Mouse (Mus musculus) testis, adult 2 months (tissue): ENCODE results near the gene Hoxb7. TPM values are rescaled to one million over a fixed set of nuclear protein-coding genes. Genes with fewer than 3 reads are reported as not detected.

ENCODE experiments used
- H3K27ac ChIP-seq: fragments of 200-500 bp; 2 replicates; pipeline ENCODE4 v1.5.1; 2012; ENCODE audit warnings: low read depth, low read length; ENCODE audit not compliant: control insufficient read depth, insufficient read depth
- H3K27me3 ChIP-seq: fragments of 200-500 bp; 2 replicates; pipeline ENCODE4 v1.6.1; 2012; ENCODE audit warnings: mild to moderate bottlenecking, low read length, moderate library complexity; ENCODE audit not compliant: control insufficient read depth, insufficient read depth
- H3K36me3 ChIP-seq: fragments of 200-500 bp; 2 replicates; pipeline ENCODE4 v1.6.1; 2012; ENCODE audit warnings: mild to moderate bottlenecking, low read length; ENCODE audit not compliant: control insufficient read depth, insufficient read depth
- H3K4me1 ChIP-seq: fragments of 200-500 bp; 2 replicates; pipeline ENCODE4 v1.6.1; 2012; ENCODE audit warnings: low read length; ENCODE audit not compliant: control insufficient read depth, insufficient read depth
- H3K4me3 ChIP-seq: fragments of 200-500 bp; 2 replicates; pipeline ENCODE4 v1.5.1; 2012; ENCODE audit warnings: low read depth, mild to moderate bottlenecking, low read length, moderate library complexity, mixed read lengths; ENCODE audit not compliant: control insufficient read depth
- CTCF ChIP-seq: fragments of 200-500 bp; IDR thresholded peaks from 2 replicates; pipeline ENCODE4 v1.5.1; 2012; ENCODE audit warnings: low read depth, mild to moderate bottlenecking, inconsistent platforms, low read length, moderate library complexity; ENCODE audit not compliant: control insufficient read depth, insufficient read depth, insufficient replicate concordance
- POLR2A ChIP-seq: fragments of 200-500 bp; IDR thresholded peaks from 2 replicates; pipeline ENCODE4 v1.6.1; 2012; ENCODE audit warnings: low read depth, mild to moderate bottlenecking, inconsistent platforms, low read length, moderate library complexity; ENCODE audit not compliant: control insufficient read depth
- polyA plus RNA-seq: library from polyadenylated mRNA; depleted of rRNA; stranded (reverse); fragments of >200 nt; gene quantifications from 2 replicates; pipeline ENCODE4 v1.2.3, GENCODE M21; 2012

The Hoxb7 gene
- polyA plus RNA-seq, 1 experiment = not detected

- Histone ChIP-seq H3K4me3 (no peak overlapping the region), H3K27ac (no peak overlapping the region), H3K27me3 (peaks cover 16% of the 10 kb centered on the region), H3K36me3 (no peaks in the 10 kb centered on the region), H3K4me1 (peaks cover 28% of the 10 kb centered on the region)
- TF ChIP-seq CTCF (no peak), POLR2A (no peak)
Observed at GRCm38 (mm10) chr11:96306183-96306907, 19.9 kb downstream of the Hoxb7 start.

GRCm38 (mm10) chr11:96306908-96307269 lies 20.5 kb downstream of the Hoxb7 start:
- TF ChIP-seq CTCF = no peak
- no peak overlapping the region for H3K27ac ChIP-seq
- H3K27me3 ChIP-seq = peaks cover 16% of the 10 kb centered on the region
- no peak overlapping the region for H3K4me3 ChIP-seq
- H3K4me1 ChIP-seq = peaks cover 28% of the 10 kb centered on the region
- H3K36me3 ChIP-seq = no peaks in the 10 kb centered on the region

GRCm38 (mm10) chr11:96308763-96309162 lies 22.3 kb downstream of the Hoxb7 start:
- Histone ChIP-seq H3K4me1 (peaks cover 23% of the 10 kb centered on the region), H3K27ac (peak overlapping the region; percentile 34; the same call in 1 of the 2 replicates), H3K4me3 (no peak overlapping the region), H3K36me3 (no peaks in the 10 kb centered on the region), H3K27me3 (peaks cover 12% of the 10 kb centered on the region)
- TF ChIP-seq POLR2A (no peak), CTCF (no peak)

- TF ChIP-seq POLR2A (no peak), CTCF (no peak)
- H3K27ac ChIP-seq = peak overlapping the region; percentile 65
- peaks cover 20% of the 10 kb centered on the region for H3K4me1 ChIP-seq
- H3K36me3 ChIP-seq = no peaks in the 10 kb centered on the region
- peaks cover 13% of the 10 kb centered on the region for H3K27me3 ChIP-seq
- no peak overlapping the region for H3K4me3 ChIP-seq
Observed at GRCm38 (mm10) chr11:96309288-96309687, 22.9 kb downstream of the Hoxb7 start.

- Histone ChIP-seq H3K27ac (no peak overlapping the region), H3K4me1 (peaks cover 12% of the 10 kb centered on the region), H3K27me3 (peaks cover 10% of the 10 kb centered on the region), H3K36me3 (no peaks in the 10 kb centered on the region), H3K4me3 (no peak overlapping the region)
- TF ChIP-seq POLR2A = no peak
- TF ChIP-seq CTCF = no peak
Observed at GRCm38 (mm10) chr11:96310183-96310938, 23.9 kb downstream of the Hoxb7 start.

- TF ChIP-seq POLR2A (no peak), CTCF (no peak)
- Histone ChIP-seq H3K4me3 (no peak overlapping the region), H3K36me3 (no peaks in the 10 kb centered on the region), H3K27ac (no peak overlapping the region), H3K27me3 (peaks cover 10% of the 10 kb centered on the region), H3K4me1 (peaks cover 12% of the 10 kb centered on the region)
Observed at GRCm38 (mm10) chr11:96311097-96311496, 24.7 kb downstream of the Hoxb7 start.

GRCm38 (mm10) chr11:96311520-96312417 lies 25.3 kb downstream of the Hoxb7 start:
- Histone ChIP-seq H3K27me3 (peaks cover 10% of the 10 kb centered on the region), H3K4me3 (no peak overlapping the region), H3K4me1 (peaks cover 12% of the 10 kb centered on the region), H3K36me3 (no peaks in the 10 kb centered on the region), H3K27ac (no peak overlapping the region)
- TF ChIP-seq CTCF = peak; percentile 35; the same call in 1 of the 2 replicates
- TF ChIP-seq POLR2A = no peak
